Mouse (Mus musculus): ENCODE results near the gene Gatd1. TPM values are rescaled to one million over a fixed set of nuclear protein-coding genes. Genes with fewer than 3 reads are reported as not detected.

Gene Gatd1
- polyA plus RNA-seq, 1 experiment: 50.5 TPM

- TF ChIP-seq POLR2A (IDR thresholded peaks at IDR 0.05; ENCODE audit: borderline replicate concordance, low read depth, low read length) (no peak), CTCF (IDR thresholded peaks at IDR 0.05; ENCODE audit: low read depth, low read length) (no peak)
- Histone ChIP-seq H3K4me3 (ENCODE audit: insufficient read depth, low read length) (no peak within 1 kb of the TSS), H3K4me1 (ENCODE audit: control insufficient read depth, insufficient read depth, low read length) (peaks cover 9% of the 10 kb centered on the region), H3K27ac (ENCODE audit: insufficient read depth, low read depth, low read length) (no peak within 1 kb of the TSS)
These were observed 15.4 kb upstream of the Gatd1 start, which contains the start of gene Cend1 for GRCm38 (mm10) chr7:141429310-141429709. Cend1 (minus strand) TSS chr7:141429491.

- TF ChIP-seq POLR2A (IDR thresholded peaks at IDR 0.05; ENCODE audit: borderline replicate concordance, low read depth, low read length) (no peak), CTCF (IDR thresholded peaks at IDR 0.05; ENCODE audit: low read depth, low read length) (no peak)
- H3K4me3 ChIP-seq (ENCODE audit: insufficient read depth, low read length): no peak overlapping the region
- peaks cover 9% of the 10 kb centered on the region for H3K4me1 ChIP-seq (ENCODE audit: control insufficient read depth, insufficient read depth, low read length)
- H3K27ac ChIP-seq (ENCODE audit: insufficient read depth, low read depth, low read length): no peak overlapping the region
These were observed 14.8 kb upstream of the Gatd1 start for GRCm38 (mm10) chr7:141428701-141429100.

- H3K4me1 ChIP-seq (ENCODE audit: control insufficient read depth, insufficient read depth, low read length): peaks cover 9% of the 10 kb centered on the region
- no peak overlapping the region for H3K27ac ChIP-seq (ENCODE audit: insufficient read depth, low read depth, low read length)
- TF ChIP-seq POLR2A (IDR thresholded peaks at IDR 0.05; ENCODE audit: borderline replicate concordance, low read depth, low read length) (no peak), CTCF (IDR thresholded peaks at IDR 0.05; ENCODE audit: low read depth, low read length) (no peak)
- H3K4me3 ChIP-seq (ENCODE audit: insufficient read depth, low read length): no peak overlapping the region
These were observed 13.2 kb upstream of the Gatd1 start for GRCm38 (mm10) chr7:141426948-141427730.

- peaks cover 9% of the 10 kb centered on the region for H3K4me1 ChIP-seq (ENCODE audit: control insufficient read depth, insufficient read depth, low read length)
- no peak overlapping the region for H3K4me3 ChIP-seq (ENCODE audit: insufficient read depth, low read length)
- H3K27ac ChIP-seq (ENCODE audit: insufficient read depth, low read depth, low read length): no peak overlapping the region
- TF ChIP-seq POLR2A (IDR thresholded peaks at IDR 0.05; ENCODE audit: borderline replicate concordance, low read depth, low read length): no peak
- no peak for TF ChIP-seq CTCF (IDR thresholded peaks at IDR 0.05; ENCODE audit: low read depth, low read length)
These were observed 9.9 kb upstream of the Gatd1 start for GRCm38 (mm10) chr7:141423811-141424210.

GRCm38 (mm10) chr7:141420030-141420702 lies 6.2 kb upstream of the Gatd1 start:
- no peak overlapping the region for H3K4me3 ChIP-seq (ENCODE audit: insufficient read depth, low read length)
- no peak for TF ChIP-seq CTCF (IDR thresholded peaks at IDR 0.05; ENCODE audit: low read depth, low read length)
- TF ChIP-seq POLR2A (IDR thresholded peaks at IDR 0.05; ENCODE audit: borderline replicate concordance, low read depth, low read length): no peak
- H3K4me1 ChIP-seq (ENCODE audit: control insufficient read depth, insufficient read depth, low read length): peaks cover 5% of the 10 kb centered on the region
- H3K27ac ChIP-seq (ENCODE audit: insufficient read depth, low read depth, low read length): no peak overlapping the region

GRCm38 (mm10) chr7:141418970-141419369 lies 5.0 kb upstream of the Gatd1 start:
- no peak overlapping the region for H3K4me3 ChIP-seq (ENCODE audit: insufficient read depth, low read length)
- H3K27ac ChIP-seq (ENCODE audit: insufficient read depth, low read depth, low read length): no peak overlapping the region
- peaks cover 10% of the 10 kb centered on the region for H3K4me1 ChIP-seq (ENCODE audit: control insufficient read depth, insufficient read depth, low read length)
- TF ChIP-seq CTCF (IDR thresholded peaks at IDR 0.05; ENCODE audit: low read depth, low read length): no peak
- TF ChIP-seq POLR2A (IDR thresholded peaks at IDR 0.05; ENCODE audit: borderline replicate concordance, low read depth, low read length): no peak

- peaks cover 10% of the 10 kb centered on the region for H3K4me1 ChIP-seq (ENCODE audit: control insufficient read depth, insufficient read depth, low read length)
- TF ChIP-seq POLR2A (IDR thresholded peaks at IDR 0.05; ENCODE audit: borderline replicate concordance, low read depth, low read length) (no peak), CTCF (IDR thresholded peaks at IDR 0.05; ENCODE audit: low read depth, low read length) (no peak)
- H3K27ac ChIP-seq (ENCODE audit: insufficient read depth, low read depth, low read length): no peak overlapping the region
- H3K4me3 ChIP-seq (ENCODE audit: insufficient read depth, low read length): no peak overlapping the region
These were observed 4.1 kb upstream of the Gatd1 start for GRCm38 (mm10) chr7:141417731-141418681.

- TF ChIP-seq CTCF (IDR thresholded peaks at IDR 0.05; ENCODE audit: low read depth, low read length) (no peak), POLR2A (IDR thresholded peaks at IDR 0.05; ENCODE audit: borderline replicate concordance, low read depth, low read length) (no peak)
- no peak overlapping the region for H3K4me3 ChIP-seq (ENCODE audit: insufficient read depth, low read length)
These were observed 2.4 kb upstream of the Gatd1 start for GRCm38 (mm10) chr7:141416144-141416841.

GRCm38 (mm10) chr7:141413331-141413730 lies 605 bp downstream of the Gatd1 start:
- Histone ChIP-seq H3K4me1 (ENCODE audit: control insufficient read depth, insufficient read depth, low read length) (peaks cover 9% of the 10 kb centered on the region), H3K27ac (ENCODE audit: insufficient read depth, low read depth, low read length) (peak overlapping the region; percentile 52), H3K4me3 (ENCODE audit: insufficient read depth, low read length) (peak overlapping the region; percentile 98)
- TF ChIP-seq POLR2A (IDR thresholded peaks at IDR 0.05; ENCODE audit: borderline replicate concordance, low read depth, low read length) (no peak), CTCF (IDR thresholded peaks at IDR 0.05; ENCODE audit: low read depth, low read length) (no peak)

More at GRCm38 (mm10) chr7:141416144-141416841, 2.4 kb upstream of the Gatd1 start:
- Histone ChIP-seq H3K4me1 (ENCODE audit: control insufficient read depth, insufficient read depth, low read length) (peaks cover 10% of the 10 kb centered on the region), H3K27ac (ENCODE audit: insufficient read depth, low read depth, low read length) (no peak overlapping the region)
